8 mouse cellular contexts compared by ENCODE assay signal in genomic region chr1:64302833-64303358, GRCm38 (mm10).
DNase-seq lines count a peak whose midpoint lies in the region; ATAC-seq lines count a peak whose summit lies in the region.

No protein-coding gene starts in this region.

- peaks cover 28% of the 10 kb centered on the region for H3K4me1 ChIP-seq in forebrain, embryonic 10.5 days
- H3K4me1 ChIP-seq in liver, embryonic 15.5 days (replicated peaks) = peaks cover 5% of the 10 kb centered on the region; the same call in 1 of the 2 replicates
- peaks cover 16% of the 10 kb centered on the region for H3K4me1 ChIP-seq in stomach, embryonic 16.5 days (ENCODE audit: control insufficient read depth, insufficient read depth, low read length)

- DNase-seq in urinary bladder, postnatal 14 days (ENCODE audit: low spot score) = peak; percentile 24
- DNase-seq in urinary bladder, adult 2 months (ENCODE audit: low spot score) = no peak
- no peak for DNase-seq in forebrain, embryonic 10.5 days (ENCODE audit: extremely low spot score, low spot score)
- peak; percentile 76 to 78 for DNase-seq in heart, postnatal 10 days
- peak; percentile 74 for DNase-seq in kidney, postnatal 14 days
- peak; percentile 69 for DNase-seq in naive thymus-derived CD4-positive, alpha-beta T cell, adult 2 months (ENCODE audit: low read depth)

- peak overlapping the region; percentile 28 for H3K4me3 ChIP-seq in forebrain, embryonic 10.5 days
- peak overlapping the region; percentile 15; the same call in 1 of the 2 replicates for H3K4me3 ChIP-seq in liver, embryonic 15.5 days (replicated peaks)
- H3K4me3 ChIP-seq in stomach, embryonic 16.5 days (replicated peaks; ENCODE audit: low read length) = peak overlapping the region; percentile 29

- no peak overlapping the region for H3K9ac ChIP-seq in liver, embryonic 15.5 days
- peak overlapping the region; percentile 43 for H3K9ac ChIP-seq in stomach, embryonic 16.5 days (ENCODE audit: low read length)

- intact Hi-C loops in heart, postnatal 10 days (cut with DNase I) = loop anchor here (1.0 to 5.0 kb wide), 5 partner anchors 111 to 541 kb away; partner anchors contain the start of gene Klf7

- H3K36me3 ChIP-seq in forebrain, embryonic 10.5 days (replicated peaks) = no peaks in the 10 kb centered on the region
- no peaks in the 10 kb centered on the region for H3K36me3 ChIP-seq in liver, embryonic 15.5 days (replicated peaks)
- H3K36me3 ChIP-seq in stomach, embryonic 16.5 days (ENCODE audit: control insufficient read depth, insufficient read depth, low read length) = no peaks in the 10 kb centered on the region

- H3K9me3 ChIP-seq in forebrain, embryonic 10.5 days = no peaks in the 10 kb centered on the region
- no peaks in the 10 kb centered on the region for H3K9me3 ChIP-seq in liver, embryonic 15.5 days (replicated peaks)
- H3K9me3 ChIP-seq in stomach, embryonic 16.5 days (replicated peaks; ENCODE audit: control insufficient read depth, low read length) = no peaks in the 10 kb centered on the region

- no peak for ATAC-seq in liver, embryonic 15.5 days (ENCODE audit: insufficient read depth)
- ATAC-seq in stomach, embryonic 16.5 days (ENCODE audit: insufficient read depth, low FRiP score) = no peak

- H3K27ac ChIP-seq in forebrain, embryonic 10.5 days = peak overlapping the region; percentile 77
- peak overlapping the region; percentile 41 for H3K27ac ChIP-seq in liver, embryonic 15.5 days (replicated peaks)
- peak overlapping the region; percentile 80 for H3K27ac ChIP-seq in stomach, embryonic 16.5 days (ENCODE audit: low read length)

- 16% methylated on average over 10 of the region's 10 CpGs for WGBS in forebrain, embryonic 10.5 days
- 1% methylated on average over 8 of the region's 10 CpGs for WGBS in liver, embryonic 15.5 days (ENCODE audit: insufficient replicate concordance)
- WGBS in stomach, embryonic 16.5 days = 12% methylated on average over 9 of the region's 10 CpGs

- no peaks in the 10 kb centered on the region for H3K27me3 ChIP-seq in forebrain, embryonic 10.5 days (ENCODE audit: poor library complexity, severe bottlenecking)
- H3K27me3 ChIP-seq in liver, embryonic 15.5 days = no peaks in the 10 kb centered on the region
- no peaks in the 10 kb centered on the region for H3K27me3 ChIP-seq in stomach, embryonic 16.5 days (ENCODE audit: control insufficient read depth, insufficient read depth, low read length)

- H3K4me2 ChIP-seq in liver, embryonic 15.5 days = peak overlapping the region; percentile 42
- peak overlapping the region; percentile 43 for H3K4me2 ChIP-seq in stomach, embryonic 16.5 days (ENCODE audit: low read depth, low read length)

Comparison
In these comparisons a context has a peak if more than half of its experiments do, and no peak if none do; other contexts are left out.
1. DNase-seq: peak in urinary bladder, postnatal 14 days (single experiment), heart, postnatal 10 days (2 of 2), kidney, postnatal 14 days (single experiment) and naive thymus-derived CD4-positive, alpha-beta T cell, adult 2 months (single experiment); none in urinary bladder, adult 2 months (single experiment) and forebrain, embryonic 10.5 days (single experiment).
2. Peak in every context shown above with its lines, with median percentiles within 50 percentile points of each other: H3K27ac ChIP-seq and H3K4me3 ChIP-seq.